Mouse (Mus musculus) stomach, postnatal 0 days (tissue): Measurements from ENCODE around the gene Tcf20.

ENCODE experiments used
- CTCF ChIP-seq: IDR thresholded peaks from 2 replicates; pipeline ENCODE4 v1.5.1; 2016; ENCODE audit warnings: antibody characterized with exemption, low read depth, mild to moderate bottlenecking, moderate library complexity
- EP300 ChIP-seq: optimal IDR thresholded peaks from 2 replicates; pipeline ENCODE3; 2016; ENCODE audit warnings: antibody characterized with exemption

DNA sequence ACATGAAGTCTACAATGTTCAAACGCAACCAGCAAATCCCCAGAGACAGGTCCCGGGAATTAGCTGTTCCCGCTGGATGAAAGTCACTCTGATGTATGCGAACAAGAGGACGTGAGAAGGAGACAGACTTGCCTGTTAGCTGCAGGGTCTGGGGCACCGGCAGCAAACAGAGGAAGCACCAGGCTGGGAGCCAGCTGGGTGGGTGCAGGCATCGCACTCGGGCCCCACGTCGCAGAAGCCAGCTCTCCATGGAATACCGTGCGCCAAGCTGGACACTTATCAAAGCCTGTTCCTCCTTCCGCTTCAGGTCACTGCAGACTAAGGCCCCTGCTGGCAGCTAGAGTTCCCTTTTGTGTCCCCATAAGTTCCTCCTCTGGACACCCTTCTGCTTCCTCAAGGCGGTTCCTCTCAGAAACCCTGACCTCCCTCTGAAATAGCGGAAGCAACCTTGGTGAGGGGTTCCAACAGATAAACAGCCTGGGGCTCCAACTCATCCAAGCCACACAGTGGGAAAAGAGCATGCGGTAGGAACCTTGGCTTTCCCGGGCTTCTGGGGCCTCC lies 45.4 kb upstream of the Tcf20 start, which contains the start of gene Nfam1:
- TF ChIP-seq CTCF (no peak), EP300 (no peak)
